In the genomic region with DNA sequence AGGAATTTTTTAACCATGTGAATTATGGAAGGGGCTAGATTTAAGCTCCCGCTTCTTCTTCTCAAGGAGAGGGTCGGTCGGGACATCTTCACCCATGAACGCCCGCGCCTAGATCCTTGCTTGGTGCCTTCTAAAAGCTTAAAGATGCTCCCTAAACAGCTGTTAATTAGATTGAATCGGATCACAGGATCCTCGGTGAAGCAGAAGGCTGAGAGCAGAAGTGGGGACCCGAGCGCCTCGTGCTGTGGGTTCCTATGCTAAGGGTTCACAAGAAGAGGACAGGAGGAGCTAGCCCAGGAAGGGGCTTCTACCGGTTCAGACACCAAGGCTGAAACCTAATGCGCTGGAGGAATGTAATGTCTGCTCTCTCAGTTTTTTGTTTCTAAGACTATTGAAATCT, we compare ENCODE assay signal across 8 mouse cellular contexts. TPM values are rescaled to one million over a fixed set of nuclear protein-coding genes. Genes with fewer than 3 reads are reported as not detected.
A peak's percentile ranks its signal among the peaks of the same experiment; 100 is the strongest.
DNase-seq lines count a peak whose midpoint lies in the region; ATAC-seq and TF ChIP-seq lines count a peak whose summit lies in the region.

No protein-coding gene starts in this region.

- peaks cover 14% of the 10 kb centered on the region for H3K27me3 ChIP-seq in forebrain, embryonic 11.5 days (ENCODE audit: control insufficient read depth, insufficient read depth, low read length)
- H3K27me3 ChIP-seq in intestine, embryonic 14.5 days (replicated peaks; ENCODE audit: control insufficient read depth, insufficient read depth, low read length), result peaks cover 56% of the 10 kb centered on the region
- peaks cover 24% of the 10 kb centered on the region for H3K27me3 ChIP-seq in neural tube, embryonic 13.5 days

- peaks cover 8% of the 10 kb centered on the region; the same call in 1 of the 2 replicates for H3K4me1 ChIP-seq in forebrain, embryonic 11.5 days (replicated peaks; ENCODE audit: control insufficient read depth, insufficient read depth, low read length)
- no peaks in the 10 kb centered on the region for H3K4me1 ChIP-seq in intestine, embryonic 14.5 days (replicated peaks; ENCODE audit: control insufficient read depth, insufficient read depth, low read length)
- peaks cover 40% of the 10 kb centered on the region for H3K4me1 ChIP-seq in neural tube, embryonic 13.5 days (replicated peaks)

- peak overlapping the region; percentile 72 for H3K4me3 ChIP-seq in left cerebral cortex, adult 2 months
- H3K4me3 ChIP-seq in forebrain, embryonic 11.5 days (ENCODE audit: low read depth, low read length), result peak overlapping the region; percentile 72
- 0 out of 2 replicates have a peak overlapping the region, but pooled peaks have one; percentile 56 for H3K4me3 ChIP-seq in intestine, embryonic 14.5 days (ENCODE audit: low read depth, low read length)
- H3K4me3 ChIP-seq in neural tube, embryonic 13.5 days, result peak overlapping the region; percentile 79

- no peak for TF ChIP-seq CTCF in left cerebral cortex, adult 2 months (IDR thresholded peaks at IDR 0.05)

- H3K36me3 ChIP-seq in forebrain, embryonic 11.5 days (ENCODE audit: control insufficient read depth, insufficient read depth, low read length), result no peaks in the 10 kb centered on the region
- no peaks in the 10 kb centered on the region for H3K36me3 ChIP-seq in intestine, embryonic 14.5 days (ENCODE audit: control insufficient read depth, insufficient read depth, low read length)
- H3K36me3 ChIP-seq in neural tube, embryonic 13.5 days, result no peaks in the 10 kb centered on the region

- ATAC-seq in forebrain, embryonic 11.5 days (replicated peaks; ENCODE audit: low FRiP score), result no peak
- ATAC-seq in intestine, embryonic 14.5 days (replicated peaks; ENCODE audit: low FRiP score, low TSS enrichment, low read depth), result no peak
- peak; percentile 20; the same call in 1 of the 2 replicates for ATAC-seq in neural tube, embryonic 13.5 days (ENCODE audit: low read depth)
- no peak for ATAC-seq in CD4-positive, CD25-positive, alpha-beta regulatory T cell, adult 4 months

- H3K27ac ChIP-seq in left cerebral cortex, adult 2 months, result peak overlapping the region; percentile 91
- no peak overlapping the region for H3K27ac ChIP-seq in forebrain, embryonic 11.5 days (ENCODE audit: low read depth, low read length)
- no peak overlapping the region for H3K27ac ChIP-seq in intestine, embryonic 14.5 days (ENCODE audit: low read depth)
- H3K27ac ChIP-seq in neural tube, embryonic 13.5 days (replicated peaks), result peak overlapping the region; percentile 86

- H3K9ac ChIP-seq in forebrain, embryonic 11.5 days (ENCODE audit: low read length), result peak overlapping the region; percentile 79
- H3K9ac ChIP-seq in intestine, embryonic 14.5 days (ENCODE audit: low read length), result no peak overlapping the region
- H3K9ac ChIP-seq in neural tube, embryonic 13.5 days, result peak overlapping the region; percentile 91

- WGBS in forebrain, embryonic 11.5 days, result 8% methylated on average over 13 of the region's 13 CpGs
- 12% methylated on average over 13 of the region's 13 CpGs for WGBS in intestine, embryonic 14.5 days
- 9% methylated on average over 13 of the region's 13 CpGs for WGBS in neural tube, embryonic 13.5 days

- intact Hi-C loops in left cerebral cortex, adult 2 months (cut with DNase I), result loop anchor here (1.0 kb wide), 1 partner anchor 203 kb away; no protein-coding TSS in a partner anchor
- intact Hi-C loops in left cerebral cortex, postnatal 4 days (cut with DNase I), result no loop called here

- peak overlapping the region; percentile 93 for H3K4me2 ChIP-seq in forebrain, embryonic 11.5 days (ENCODE audit: low read depth, low read length, severe bottlenecking)
- peak overlapping the region; percentile 92; the same call in 1 of the 2 replicates for H3K4me2 ChIP-seq in intestine, embryonic 14.5 days (ENCODE audit: low read length)
- H3K4me2 ChIP-seq in neural tube, embryonic 13.5 days, result peak overlapping the region; percentile 82

- no peaks in the 10 kb centered on the region for H3K9me3 ChIP-seq in forebrain, embryonic 11.5 days (ENCODE audit: control insufficient read depth, low read length)
- no peaks in the 10 kb centered on the region for H3K9me3 ChIP-seq in intestine, embryonic 14.5 days (ENCODE audit: control insufficient read depth, low read length)
- H3K9me3 ChIP-seq in neural tube, embryonic 13.5 days, result no peaks in the 10 kb centered on the region

- DNase-seq in left cerebral cortex, adult 2 months (ENCODE audit: extremely low spot score in 1 of 2, low spot score in 2 of 2), result no peak
- no peak for DNase-seq in left cerebral cortex, postnatal 4 days
- DNase-seq in forebrain, embryonic 11.5 days (ENCODE audit: low spot score), result no peak
- DNase-seq in intestine, embryonic 14.5 days (ENCODE audit: low spot score), result peak; percentile 69
- no peak for DNase-seq in ovary, adult 18-20 months (ENCODE audit: low spot score)
- no peak for DNase-seq in thymus, postnatal 36 days

RNA-seq across cellular contexts. Expression of gene Dgki, which starts 0.5 kb away (rescaled TPM):
- total RNA-seq in left cerebral cortex, adult 2 months (2021), result 10 to 100 TPM; 90.5 to 91.1 TPM
- 10 to 100 TPM; 49.4 to 53.8 TPM for total RNA-seq in left cerebral cortex, postnatal 4 days (2021)
- polyA plus RNA-seq in forebrain, embryonic 11.5 days (2014; fragmentation: Nextera tagmentation; extraction: Ambion mirVana), result 2.8 TPM in 2 replicates
- polyA plus RNA-seq in intestine, embryonic 14.5 days (2014; fragmentation: Nextera tagmentation; extraction: Ambion mirVana), result 0.92 and 1.3 TPM in 2 replicates
- 5.9 and 6.6 TPM in 2 replicates for polyA plus RNA-seq in neural tube, embryonic 13.5 days (2015; fragmentation: Nextera tagmentation; extraction: Ambion mirVana)
- polyA plus RNA-seq in CD4-positive, CD25-positive, alpha-beta regulatory T cell, adult 4 months (2017; shearing (Covaris generic)), result under 1 TPM in 1 of 2 experiments, not detected in 1; 0.19 TPM

Comparison
In these comparisons a context has a peak if more than half of its experiments do, and no peak if none do; other contexts are left out.
1. H3K27ac ChIP-seq: peak in left cerebral cortex, adult 2 months (single experiment) and neural tube, embryonic 13.5 days (single experiment); none in forebrain, embryonic 11.5 days (single experiment) and intestine, embryonic 14.5 days (single experiment).
2. Peak in every context shown above with its lines, with median percentiles within 50 percentile points of each other: H3K4me3 ChIP-seq and H3K4me2 ChIP-seq.